Mouse (Mus musculus) activated CD4-positive, CD25-positive, alpha-beta regulatory T cell, adult 9 weeks (primary cell): Measurements from ENCODE around the gene Abhd13. TPM values are rescaled to one million over a fixed set of nuclear protein-coding genes. Genes with fewer than 3 reads are reported as not detected.

Source experiments
- polyA plus RNA-seq: library from polyadenylated mRNA; unstranded; fragments of 100-300 nt; shearing (Covaris generic); gene quantifications from one replicate; pipeline ENCODE4 v1.2.1, GENCODE M21; 2017

Gene Abhd13
- 1.9 TPM for polyA plus RNA-seq

DNA sequence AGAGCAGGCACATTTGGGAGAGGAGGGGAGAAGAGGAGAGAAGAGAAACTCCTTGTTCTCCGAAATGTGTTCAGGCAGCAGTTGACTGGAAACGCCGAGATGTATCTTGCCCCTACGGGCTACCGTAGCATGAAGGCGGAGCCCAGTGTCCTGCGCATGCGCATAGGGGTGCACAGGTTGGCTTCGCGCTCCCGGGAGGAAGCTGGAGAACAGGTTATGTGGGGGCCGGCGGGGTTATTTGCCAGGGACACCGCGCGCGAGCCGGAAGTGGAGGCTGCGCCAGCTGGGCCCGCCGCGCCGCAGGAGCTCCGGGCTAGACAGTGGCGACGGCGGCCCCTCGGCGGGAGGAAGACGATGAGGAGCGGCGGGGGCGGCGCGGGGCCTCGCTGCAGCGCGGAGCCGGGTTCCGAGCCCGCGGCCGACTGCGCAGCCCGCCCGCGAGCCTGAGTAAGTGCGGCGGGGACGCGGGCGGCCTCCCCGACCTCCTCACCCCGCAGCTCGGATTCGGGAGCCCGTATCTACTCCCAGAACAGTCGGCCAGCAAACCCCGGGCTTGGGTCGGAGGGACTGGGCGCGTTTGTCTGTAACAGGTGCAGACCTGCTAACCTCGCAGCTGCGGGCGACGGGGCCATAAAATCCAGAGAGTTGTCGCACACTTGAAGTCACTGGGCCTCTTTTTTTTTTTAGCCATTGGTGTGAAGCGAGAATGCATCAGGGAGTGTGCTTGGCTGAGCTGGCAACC, at the start of gene Abhd13, which contains the start of gene Lig4:
Gene Abhd13, plus strand, starts transcription at position 135 of the 742 bp plus-strand sequence.
Gene Lig4, minus strand, starts transcription at position 114 of the 742 bp plus-strand sequence.

DNA sequence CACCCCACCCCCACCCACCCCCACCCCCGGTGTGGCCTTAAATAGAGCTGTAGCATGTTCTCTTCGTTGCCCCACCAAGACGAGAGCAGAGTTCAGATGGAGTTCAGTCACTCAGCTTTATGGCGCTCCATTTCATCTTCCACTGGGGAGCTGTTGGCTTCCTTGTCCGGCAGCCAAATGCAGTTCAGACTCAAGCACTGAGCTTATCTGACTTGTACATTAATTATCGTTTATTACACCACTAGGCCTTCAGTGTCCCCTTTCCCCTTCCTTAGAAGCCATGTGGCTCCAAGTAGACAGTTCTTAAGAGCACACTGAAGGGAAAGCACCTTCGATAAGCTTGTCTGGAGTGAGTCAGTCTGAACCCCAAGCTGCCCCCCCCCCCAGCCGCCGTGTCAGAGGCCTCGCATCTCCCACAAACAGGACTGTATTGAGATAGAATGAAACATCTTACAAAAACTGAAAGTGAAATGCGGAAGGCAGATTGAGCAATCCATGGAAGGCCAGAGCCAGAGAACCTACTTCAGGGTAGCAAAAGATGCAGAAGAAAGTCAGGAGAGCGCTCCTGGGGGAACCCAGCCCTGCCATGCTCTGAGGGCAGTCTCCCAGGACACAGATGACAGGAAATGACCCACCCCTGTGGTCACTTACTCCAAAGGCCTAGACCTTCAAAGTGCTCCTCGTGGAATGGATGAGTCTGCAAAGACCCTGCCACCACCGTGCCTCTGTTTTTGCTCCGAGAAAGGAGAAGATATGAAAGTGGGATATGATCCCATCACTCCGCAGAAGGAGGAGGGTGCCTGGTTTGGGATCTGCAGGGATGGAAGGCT, 28.9 kb downstream of the Abhd13 start, which contains the start of gene Tnfsf13b:
Gene Tnfsf13b, plus strand, starts transcription at position 312 of the 830 bp plus-strand sequence.

Other genes with a start within 250 kb of the Abhd13 start
- not detected for gene Fam155a, start 206.5 kb upstream of the Abhd13 start, polyA plus RNA-seq
- gene Gm10217, start 113.5 kb upstream of the Abhd13 start, polyA plus RNA-seq = not detected
- gene Lig4, start within 50 bp of the Abhd13 start, polyA plus RNA-seq = 6.2 TPM
- 3.0 TPM for gene Tnfsf13b, start 28.8 kb downstream of the Abhd13 start, polyA plus RNA-seq
- not detected for gene Myo16, start 176.2 kb downstream of the Abhd13 start, polyA plus RNA-seq